Mouse (Mus musculus) heart, adult 2 months (tissue): ENCODE results near the gene Hmox1. TPM values are rescaled to one million over a fixed set of nuclear protein-coding genes. Genes with fewer than 3 reads are reported as not detected.
A peak's percentile ranks its signal among the peaks of the same experiment; 100 is the strongest.

Experiments used
- DNase-seq, 2 experiments: peaks; one replicate each; pipeline ENCODE4 v3.0.0; 2021
- H3K27ac ChIP-seq: fragments of 200-600 bp; 2 replicates; pipeline ENCODE4 v1.8.1; 2022
- H3K27me3 ChIP-seq: fragments of 200-500 bp; 2 replicates; pipeline ENCODE4 v1.6.1; 2012; ENCODE audit warnings: mild to moderate bottlenecking, low read length, inconsistent platforms, mixed read lengths; ENCODE audit not compliant: control insufficient read depth, insufficient read depth
- H3K36me3 ChIP-seq: fragments of 200-500 bp; 2 replicates; pipeline ENCODE4 v1.6.1; 2012; ENCODE audit warnings: low read length, inconsistent platforms; ENCODE audit not compliant: control insufficient read depth, insufficient read depth
- H3K4me1 ChIP-seq: fragments of 200-500 bp; 2 replicates; pipeline ENCODE4 v1.6.1; 2011; ENCODE audit warnings: low read length; ENCODE audit not compliant: control insufficient read depth, insufficient read depth
- H3K4me3 ChIP-seq: fragments of 200-600 bp; 2 replicates; pipeline ENCODE4 v1.8.1; 2022
- H3K79me2 ChIP-seq: fragments of 200-500 bp; replicated peaks from 2 replicates; pipeline ENCODE4 v1.6.1; 2012; ENCODE audit warnings: mild to moderate bottlenecking, inconsistent platforms, low read length, moderate library complexity, mixed read lengths; ENCODE audit not compliant: control insufficient read depth, insufficient read depth
- H3K9ac ChIP-seq: fragments of 200-500 bp; 2 replicates; pipeline ENCODE4 v1.6.1; 2012; ENCODE audit warnings: low read depth, mild to moderate bottlenecking, control low read depth, inconsistent platforms, low read length, mixed read lengths
- CTCF ChIP-seq: fragments of 200-600 bp; IDR thresholded peaks from 2 replicates; pipeline ENCODE4 v1.8.1; 2022; ENCODE audit warnings: antibody characterized with exemption, mild to moderate bottlenecking, moderate library complexity
- EP300 ChIP-seq: fragments of 200-500 bp; IDR thresholded peaks from 2 replicates; pipeline ENCODE4 v1.6.1; 2011; ENCODE audit warnings: low read depth, low read length, control low read depth; ENCODE audit not compliant: insufficient read depth
- POLR2A ChIP-seq: fragments of 200-500 bp; IDR thresholded peaks from 2 replicates; pipeline ENCODE4 v1.6.1; 2011; ENCODE audit warnings: mild to moderate bottlenecking, low read depth, low read length, control low read depth; ENCODE audit not compliant: insufficient read depth
- WGBS: fragments of 180-500 bp; shearing (Covaris S2); methylation state at CpG from one replicate; pipeline ENCODE4 v1.1.7; 2018; 5-methylcytosine and 5-hydroxymethylcytosine counted together
- intact Hi-C: fragments of 180-260 bp; cut with DNase I; formaldehyde crosslinking; loops from one replicate; pipeline ENCODE4 v1.15.1; 2025
- polyA plus RNA-seq: library from polyadenylated mRNA; depleted of rRNA; stranded (reverse); fragments of >200 nt; gene quantifications from 2 replicates; pipeline ENCODE4 v1.2.3, GENCODE M21; 2012
- total RNA-seq, 2 experiments: library from RNA; stranded (reverse); gene quantifications; 2 replicates each; pipeline ENCODE4 v1.2.3; 2021

Hmox1 gene
- total and polyA plus RNA-seq, 3 experiments, result 7.7 to 11.9 (median 9.0) TPM

- H3K4me3 ChIP-seq, result no peak overlapping the region
- TF ChIP-seq EP300 (0 out of 2 replicates have a peak, but pooled peaks have one; percentile 63), CTCF (no peak), POLR2A (peak; percentile 20; the same call in 1 of the 2 replicates)
- H3K79me2 ChIP-seq, result no peaks in the 10 kb centered on the region
- H3K9ac ChIP-seq, result no peak overlapping the region
- no peaks in the 10 kb centered on the region for H3K36me3 ChIP-seq
- intact Hi-C loops, result no loop called here
- H3K4me1 ChIP-seq, result peaks cover 18% of the 10 kb centered on the region
- no peak for DNase-seq
- H3K27ac ChIP-seq, result peak overlapping the region; percentile 80
- WGBS, result 42% methylated on average over 3 of the region's 3 CpGs
- H3K27me3 ChIP-seq, result no peaks in the 10 kb centered on the region
These were observed 8.9 kb upstream of the Hmox1 start for GRCm38 (mm10) chr8:75084382-75085064.

GRCm38 (mm10) chr8:75086002-75086401 lies 7.4 kb upstream of the Hmox1 start:
- WGBS, result 43% methylated on average over 2 of the region's 2 CpGs
- intact Hi-C loops, result no loop called here
- Histone ChIP-seq H3K27me3 (no peaks in the 10 kb centered on the region), H3K79me2 (no peaks in the 10 kb centered on the region), H3K4me1 (peaks cover 21% of the 10 kb centered on the region), H3K27ac (peak overlapping the region; percentile 80), H3K36me3 (no peaks in the 10 kb centered on the region), H3K4me3 (no peak overlapping the region), H3K9ac (no peak overlapping the region)
- TF ChIP-seq EP300 (no peak), CTCF (no peak), POLR2A (peak; percentile 33; the same call in 1 of the 2 replicates)
- DNase-seq, result peak in 1 of 2 experiments; percentile 42

- no peaks in the 10 kb centered on the region for H3K27me3 ChIP-seq
- H3K36me3 ChIP-seq, result no peaks in the 10 kb centered on the region
- intact Hi-C loops, result no loop called here
- TF ChIP-seq CTCF (no peak), POLR2A (no peak), EP300 (no peak)
- no peak overlapping the region for H3K27ac ChIP-seq
- peaks cover 21% of the 10 kb centered on the region for H3K4me1 ChIP-seq
- DNase-seq, result no peak
- H3K4me3 ChIP-seq, result no peak overlapping the region
- no peaks in the 10 kb centered on the region for H3K79me2 ChIP-seq
- H3K9ac ChIP-seq, result no peak overlapping the region
These were observed 6.3 kb upstream of the Hmox1 start for GRCm38 (mm10) chr8:75087127-75087526.

GRCm38 (mm10) chr8:75088989-75089881 lies 4.2 kb upstream of the Hmox1 start:
- peak; percentile 84; the same call in 1 of the 2 replicates for TF ChIP-seq EP300
- no peak; the same call in 1 of the 2 replicates for TF ChIP-seq POLR2A
- 0 out of 2 replicates have a peak, but pooled peaks have one; percentile 2 for TF ChIP-seq CTCF
- WGBS, result 3% methylated on average over 6 of the region's 6 CpGs
- intact Hi-C loops, result no loop called here
- Histone ChIP-seq H3K36me3 (no peaks in the 10 kb centered on the region), H3K79me2 (no peaks in the 10 kb centered on the region), H3K27me3 (no peaks in the 10 kb centered on the region), H3K9ac (peak overlapping the region; percentile 8; the same call in 1 of the 2 replicates), H3K4me1 (peaks cover 22% of the 10 kb centered on the region), H3K27ac (peak overlapping the region; percentile 79), H3K4me3 (peak overlapping the region; percentile 22; the same call in 1 of the 2 replicates)
- DNase-seq, result peak; percentile 64 to 83

- Histone ChIP-seq H3K4me3 (no peak overlapping the region), H3K4me1 (peaks cover 17% of the 10 kb centered on the region), H3K36me3 (no peaks in the 10 kb centered on the region), H3K27me3 (no peaks in the 10 kb centered on the region), H3K79me2 (no peaks in the 10 kb centered on the region), H3K27ac (no peak overlapping the region), H3K9ac (no peak overlapping the region)
- WGBS, result 68% methylated on average over 4 of the region's 4 CpGs
- DNase-seq, result no peak
- TF ChIP-seq EP300, result no peak
- TF ChIP-seq CTCF, result no peak
- no peak for TF ChIP-seq POLR2A
- intact Hi-C loops, result no loop called here
These were observed 2.5 kb upstream of the Hmox1 start for GRCm38 (mm10) chr8:75090781-75091365.
